Mouse (Mus musculus) ES-Bruce4 (cell line): ENCODE results near the gene Bad.

Experiments used
- CTCF ChIP-seq: IDR thresholded peaks from one replicate; pipeline ENCODE4 v1.8.1; 2011; ENCODE audit warnings: low read depth, low read length
- EP300 ChIP-seq: IDR thresholded peaks from 2 replicates; pipeline ENCODE4 v1.6.1; 2011; ENCODE audit warnings: low read depth, low read length; ENCODE audit not compliant: insufficient read depth
- POLR2A ChIP-seq: IDR thresholded peaks from one replicate; pipeline ENCODE4 v1.8.1; 2011; ENCODE audit warnings: low read length; ENCODE audit not compliant: insufficient read depth

- TF ChIP-seq POLR2A (no peak), CTCF (no peak), EP300 (no peak)
Observed at GRCm38 (mm10) chr19:6913036-6913435, 28.6 kb upstream of the Bad start.
